Mouse (Mus musculus) CD4-positive, CD25-positive, alpha-beta regulatory T cell, adult 4 months (primary cell): ENCODE results near the gene Plekhg4. TPM values are rescaled to one million over a fixed set of nuclear protein-coding genes. Genes with fewer than 3 reads are reported as not detected.

ENCODE experiments used
- ATAC-seq: one replicate; pipeline ENCODE4 v1.8.0; 2017
- polyA plus RNA-seq, 2 experiments: library from polyadenylated mRNA; unstranded; fragments of 100-300 nt; shearing (Covaris generic); gene quantifications; one replicate each; pipeline ENCODE4 v1.2.1; 2017

Plekhg4 gene
- polyA plus RNA-seq: not detected

- no peak for ATAC-seq
Measured at GRCm38 (mm10) chr8:105373032-105373431, at the start of gene Plekhg4. Gene Plekhg4, plus strand, starts transcription at chr8:105373274.

GRCm38 (mm10) chr8:105325641-105326093 is 47.4 kb upstream of the Plekhg4 start:
- ATAC-seq: peak; percentile 7

GRCm38 (mm10) chr8:105326141-105326672 is 46.9 kb upstream of the Plekhg4 start, which contains the start of the genes Lrrc29 and Tmem208:
Gene Lrrc29, minus strand, starts transcription at chr8:105326278.
Gene Tmem208, plus strand, starts transcription at chr8:105326354.
- peak; percentile 99 for ATAC-seq

GRCm38 (mm10) chr8:105326968-105327367 is 46.1 kb upstream of the Plekhg4 start:
- ATAC-seq: no peak

GRCm38 (mm10) chr8:105330325-105330724 is 42.7 kb upstream of the Plekhg4 start:
- no peak for ATAC-seq

GRCm38 (mm10) chr8:105331469-105331868 is 41.6 kb upstream of the Plekhg4 start:
- ATAC-seq: no peak

GRCm38 (mm10) chr8:105331931-105332330 is 41.1 kb upstream of the Plekhg4 start:
- no peak for ATAC-seq

GRCm38 (mm10) chr8:105332523-105332922 is 40.6 kb upstream of the Plekhg4 start:
- no peak for ATAC-seq

- ATAC-seq: no peak
Measured at GRCm38 (mm10) chr8:105336373-105337130, 36.5 kb upstream of the Plekhg4 start.

- ATAC-seq: no peak
Measured at GRCm38 (mm10) chr8:105338992-105339391, 34.1 kb upstream of the Plekhg4 start.

GRCm38 (mm10) chr8:105339886-105340635 is 33.0 kb upstream of the Plekhg4 start:
- ATAC-seq: no peak

- ATAC-seq: no peak
Measured at GRCm38 (mm10) chr8:105341399-105341798, 31.7 kb upstream of the Plekhg4 start.

- ATAC-seq: no peak
Measured at GRCm38 (mm10) chr8:105342768-105343167, 30.3 kb upstream of the Plekhg4 start.

GRCm38 (mm10) chr8:105343791-105344574 is 29.1 kb upstream of the Plekhg4 start:
- ATAC-seq: no peak

- ATAC-seq: no peak
Measured at GRCm38 (mm10) chr8:105345061-105345975, 27.8 kb upstream of the Plekhg4 start.

GRCm38 (mm10) chr8:105346611-105347427 is 26.3 kb upstream of the Plekhg4 start:
- no peak for ATAC-seq

- peak; percentile 90 for ATAC-seq
Measured at GRCm38 (mm10) chr8:105347428-105348221, 25.4 kb upstream of the Plekhg4 start, which contains the start of gene Fhod1. Gene Fhod1, minus strand, starts transcription at chr8:105347953.

- ATAC-seq: no peak
Measured at GRCm38 (mm10) chr8:105348450-105349095, 24.5 kb upstream of the Plekhg4 start, which contains the start of gene Slc9a5. Gene Slc9a5, plus strand, starts transcription at chr8:105348843.
